Mouse (Mus musculus): ENCODE measurements around the gene Myh13.
A peak's percentile ranks its signal among the peaks of the same experiment; 100 is the strongest.

Gene Myh13

DNA sequence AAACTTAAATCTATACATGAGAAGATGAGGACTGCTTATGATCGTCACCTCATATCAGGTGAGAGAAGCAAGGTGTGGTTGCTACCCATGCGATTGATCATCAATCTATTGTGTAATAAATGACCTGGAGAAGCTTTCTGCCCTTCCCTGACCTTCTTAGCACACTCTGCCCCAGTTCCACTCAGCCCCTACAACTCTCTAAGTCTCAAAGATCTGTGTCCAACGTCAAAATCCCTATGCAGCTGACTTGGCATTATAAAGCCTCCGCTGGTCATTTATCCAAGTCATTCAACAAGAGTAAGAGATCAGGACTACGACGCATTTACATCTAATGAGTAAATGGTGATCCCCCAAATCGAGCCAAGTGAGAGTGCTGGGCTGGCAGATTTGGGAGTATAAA, at the start of gene Myh13:
Gene Myh13, plus strand, starts transcription at position 301 of the 400 bp plus-strand sequence.
- no peak for ATAC-seq (ENCODE audit: insufficient number of reproducible peaks, low FRiP score, low TSS enrichment)

DNA sequence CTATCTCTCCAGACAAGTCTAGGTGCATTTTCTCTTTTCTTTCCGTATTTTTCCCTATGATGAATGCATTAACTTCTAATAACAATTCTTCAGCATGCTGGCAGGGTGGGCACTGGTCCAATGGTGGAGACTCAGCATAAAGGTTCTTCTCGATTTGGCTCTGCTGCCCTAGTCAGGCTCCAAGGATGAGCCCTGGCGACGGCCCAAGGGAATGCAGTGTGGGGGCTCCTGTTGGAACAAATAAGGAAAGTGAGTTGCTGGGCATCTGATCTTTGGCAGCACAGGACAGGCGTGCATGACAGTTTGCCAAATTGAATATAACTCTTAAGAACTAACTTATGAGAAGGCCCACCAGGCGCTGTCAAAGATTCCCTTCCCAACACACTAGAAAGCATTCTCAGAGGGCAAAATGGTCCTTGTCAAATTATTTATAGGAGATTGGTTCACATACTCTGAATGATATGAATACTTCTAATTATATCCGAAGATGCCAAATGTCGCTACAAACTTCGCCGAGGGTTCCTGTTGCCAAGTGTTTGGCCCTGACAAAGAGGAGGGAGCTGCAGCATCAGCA, 44.8 kb upstream of the Myh13 start, which contains the start of gene Myh8:
Gene Myh8, plus strand, starts transcription at position 524 of the 574 bp plus-strand sequence.
- no peak for ATAC-seq (ENCODE audit: insufficient number of reproducible peaks, low FRiP score, low TSS enrichment)

DNA sequence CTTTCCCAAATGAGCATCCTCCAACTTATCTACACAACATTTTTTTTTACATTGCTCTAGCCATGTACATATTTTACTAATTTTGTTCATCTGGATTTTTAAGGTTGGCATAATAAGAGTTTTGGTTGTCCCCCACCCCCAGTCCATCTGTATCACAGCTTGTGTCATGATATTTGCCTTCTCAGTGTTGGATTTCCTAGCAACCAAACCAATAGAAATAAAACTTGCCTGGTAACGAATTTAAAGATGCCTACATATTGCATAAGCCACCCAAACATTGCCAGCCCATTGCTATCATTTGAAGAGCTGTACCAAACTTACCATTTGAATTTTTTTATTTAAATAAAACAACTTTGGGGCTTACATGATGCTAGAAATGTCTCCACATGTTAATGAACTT, 28.0 kb upstream of the Myh13 start:
- ATAC-seq (ENCODE audit: insufficient number of reproducible peaks, low FRiP score, low TSS enrichment) = no peak

DNA sequence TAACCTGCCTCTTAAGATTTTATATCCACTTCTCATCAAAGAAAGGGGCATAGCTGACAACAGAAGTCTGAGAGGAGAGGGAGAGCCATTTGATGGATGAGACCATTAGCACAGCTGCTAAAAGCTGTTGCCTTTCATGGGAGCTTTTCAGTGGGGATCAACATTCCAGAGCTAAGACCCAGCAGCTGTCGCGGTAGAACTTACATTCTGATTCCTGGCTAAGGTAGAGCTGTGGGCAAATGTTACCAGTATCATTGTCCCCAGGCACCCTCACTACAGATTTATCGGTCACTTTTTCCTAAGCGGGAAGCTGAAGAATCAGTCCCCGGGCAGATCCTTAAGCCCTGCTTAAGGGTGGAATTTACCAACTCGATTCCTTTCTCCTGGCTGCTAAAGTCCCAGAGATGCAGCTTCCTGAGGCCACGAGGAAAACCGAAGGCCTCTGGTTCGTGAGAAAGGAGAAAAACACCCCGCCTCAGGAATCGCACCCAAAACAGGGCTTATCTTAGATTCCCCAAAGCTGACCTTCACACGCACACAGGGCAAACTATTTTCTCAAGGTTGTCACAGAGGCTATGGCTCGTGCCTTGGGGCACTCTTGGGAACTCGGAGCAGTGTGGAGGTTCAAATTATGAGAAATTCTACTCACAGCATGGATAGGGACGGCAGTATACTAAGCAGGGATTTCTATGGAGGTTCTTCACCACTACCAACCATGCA, 7.6 kb upstream of the Myh13 start:
- no peak for ATAC-seq (ENCODE audit: insufficient number of reproducible peaks, low FRiP score, low TSS enrichment)

DNA sequence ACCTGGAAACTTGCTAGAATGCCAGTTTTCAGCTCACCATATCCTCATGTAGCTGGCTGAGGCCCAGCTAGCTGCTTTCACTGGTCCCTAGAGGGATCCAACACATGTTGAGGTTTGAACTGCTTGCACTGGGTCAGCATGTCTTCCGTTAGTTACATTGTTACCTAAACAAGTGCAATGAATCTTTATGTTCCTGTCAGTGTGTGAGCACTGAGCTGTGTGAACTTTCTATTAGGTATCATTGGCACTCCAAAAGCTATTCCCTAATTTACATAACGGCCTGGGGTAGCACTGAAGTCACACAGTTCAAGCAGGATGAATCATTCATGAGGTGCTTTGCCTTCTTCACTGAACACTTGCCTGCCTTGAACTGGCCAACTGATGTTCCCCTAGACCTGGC, 5.1 kb downstream of the Myh13 start:
- ATAC-seq (ENCODE audit: insufficient number of reproducible peaks, low FRiP score, low TSS enrichment) = no peak

DNA sequence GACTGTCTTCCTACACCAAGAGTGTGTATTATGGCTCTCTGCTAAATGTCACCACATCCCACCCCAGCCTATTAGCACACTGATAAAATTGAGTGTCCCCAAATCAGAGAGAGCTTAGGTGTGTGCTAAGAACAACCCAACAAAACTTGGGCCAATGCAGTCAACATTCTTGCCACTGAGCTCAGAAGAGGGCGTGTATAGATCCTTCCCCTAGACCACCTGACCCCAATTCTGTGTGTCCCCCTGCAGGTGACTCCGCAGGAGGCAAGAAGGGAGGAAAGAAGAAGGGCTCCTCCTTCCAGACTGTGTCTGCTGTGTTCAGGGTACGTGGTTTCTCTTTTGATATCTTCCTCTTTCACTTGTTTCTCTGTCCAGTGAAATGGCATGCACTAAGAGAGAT, 23.1 kb downstream of the Myh13 start:
- ATAC-seq (ENCODE audit: insufficient number of reproducible peaks, low FRiP score, low TSS enrichment) = no peak

DNA sequence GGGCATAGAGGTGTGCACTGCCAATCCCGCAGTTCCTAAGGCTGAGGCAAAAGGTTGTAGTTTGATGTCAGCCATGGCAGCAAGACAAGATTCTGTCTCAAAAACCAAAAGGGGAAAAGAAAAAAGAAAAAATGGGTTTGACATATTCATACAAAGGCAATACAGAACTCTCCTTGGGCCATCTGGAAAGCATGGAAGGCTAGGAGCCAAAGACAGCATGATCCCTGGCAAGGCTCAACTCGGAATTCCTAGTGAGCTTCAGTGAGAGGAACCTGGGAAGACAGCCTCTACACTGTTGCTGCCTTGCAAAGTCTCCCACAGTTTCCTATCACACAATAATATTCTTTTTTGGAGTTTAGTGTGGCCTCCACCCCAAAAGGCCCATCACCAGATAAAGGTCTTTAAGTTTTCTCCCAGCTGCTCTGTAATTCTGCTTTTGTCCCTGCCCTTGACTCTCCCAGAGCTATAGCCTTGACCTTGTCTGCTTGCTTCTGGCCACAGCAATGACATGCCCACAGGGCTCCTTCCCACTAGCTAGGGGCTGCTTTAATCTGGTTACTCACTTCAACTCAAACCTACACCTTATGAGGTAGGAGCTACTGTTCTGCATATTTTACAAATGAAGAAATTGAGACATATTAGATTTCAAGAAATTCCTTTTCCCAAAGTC, 23.9 kb downstream of the Myh13 start:
- peak; percentile 61; the same call in 1 of the 2 replicates for ATAC-seq (ENCODE audit: insufficient number of reproducible peaks, low FRiP score, low TSS enrichment)

DNA sequence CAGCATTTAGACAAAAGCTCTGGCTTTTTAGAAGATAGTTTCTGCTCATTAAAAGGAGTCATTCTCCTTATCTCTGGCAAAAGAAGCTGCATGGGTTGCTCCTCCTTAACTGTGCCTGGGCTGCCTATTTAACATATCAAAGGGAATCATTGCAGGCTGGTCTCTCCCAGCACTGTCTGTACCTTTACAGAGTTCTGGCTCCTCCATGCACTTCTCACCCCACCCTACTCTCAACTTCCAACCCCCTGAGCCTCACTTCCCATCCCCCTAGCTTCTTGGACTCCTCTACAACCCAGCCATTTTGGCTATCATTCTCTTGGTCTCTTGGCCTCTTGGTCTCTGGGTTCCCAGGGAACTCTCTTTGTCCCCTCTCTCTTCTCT, 24.4 kb downstream of the Myh13 start:
- ATAC-seq (ENCODE audit: insufficient number of reproducible peaks, low FRiP score, low TSS enrichment) = no peak

DNA sequence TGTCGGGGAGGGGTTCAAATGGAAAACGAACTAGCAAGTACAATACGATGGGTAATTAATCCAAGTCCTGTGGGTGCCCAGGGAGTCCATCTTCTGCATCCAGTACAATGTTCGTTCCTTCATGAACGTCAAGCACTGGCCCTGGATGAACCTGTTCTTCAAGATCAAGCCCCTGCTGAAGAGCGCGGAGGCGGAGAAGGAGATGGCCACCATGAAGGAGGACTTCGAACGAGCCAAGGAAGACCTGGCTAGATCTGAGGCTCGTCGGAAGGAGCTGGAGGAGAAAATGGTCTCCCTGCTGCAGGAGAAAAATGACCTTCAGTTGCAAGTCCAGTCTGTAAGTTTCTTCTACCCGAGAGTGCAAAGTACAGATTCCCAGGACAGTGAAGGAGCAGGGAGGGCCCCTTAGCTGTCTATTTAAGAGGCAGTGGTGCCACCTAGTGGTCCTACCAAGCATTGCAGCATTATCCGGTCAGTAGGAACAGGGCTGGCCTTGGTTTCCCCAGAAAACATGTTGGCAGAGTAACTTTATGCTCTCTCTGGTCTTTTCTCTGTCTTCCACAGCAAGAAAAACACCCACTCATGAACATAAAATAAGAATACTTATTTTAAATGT, 28.8 kb downstream of the Myh13 start:
- 0 out of 2 replicates have a peak, but pooled peaks have one; percentile 59 for ATAC-seq (ENCODE audit: insufficient number of reproducible peaks, low FRiP score, low TSS enrichment)

DNA sequence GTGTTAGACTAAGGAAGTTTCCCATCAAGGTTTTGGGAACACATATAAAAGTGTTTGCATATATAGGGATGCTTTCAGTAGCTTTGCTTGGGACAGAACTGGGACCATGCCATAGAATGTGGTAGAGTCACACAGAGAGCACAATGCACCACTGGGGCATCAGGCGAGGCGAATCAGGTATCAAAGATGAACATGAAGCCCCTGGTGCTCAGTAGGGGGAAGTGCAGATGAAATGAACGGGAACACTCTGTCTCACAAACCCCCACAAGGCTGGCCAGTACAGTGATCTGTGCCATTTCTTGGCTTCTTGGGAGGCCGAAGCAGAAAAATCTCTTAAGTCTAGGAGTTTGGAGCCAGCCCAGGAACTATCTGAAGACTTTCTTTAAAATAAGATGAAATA, 31.6 kb downstream of the Myh13 start:
- no peak for ATAC-seq (ENCODE audit: insufficient number of reproducible peaks, low FRiP score, low TSS enrichment)

DNA sequence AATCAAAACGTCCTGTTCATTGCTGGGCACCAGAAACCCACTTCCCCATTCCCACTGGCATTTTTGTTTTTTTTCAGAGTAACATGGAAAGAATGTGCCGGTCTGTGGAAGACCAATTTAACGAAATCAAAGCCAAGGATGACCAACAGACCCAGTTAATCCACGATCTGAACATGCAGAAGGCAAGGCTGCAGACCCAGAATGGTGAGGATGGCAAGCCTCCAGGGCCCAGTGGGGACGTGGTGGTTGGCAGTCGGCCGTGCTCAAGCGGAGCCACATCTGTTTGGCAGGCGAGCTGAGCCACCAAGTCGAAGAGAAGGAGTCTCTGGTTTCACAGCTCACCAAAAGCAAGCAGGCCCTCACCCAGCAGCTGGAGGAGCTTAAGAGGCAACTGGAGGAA, 36.6 kb downstream of the Myh13 start:
- no peak for ATAC-seq (ENCODE audit: insufficient number of reproducible peaks, low FRiP score, low TSS enrichment)

DNA sequence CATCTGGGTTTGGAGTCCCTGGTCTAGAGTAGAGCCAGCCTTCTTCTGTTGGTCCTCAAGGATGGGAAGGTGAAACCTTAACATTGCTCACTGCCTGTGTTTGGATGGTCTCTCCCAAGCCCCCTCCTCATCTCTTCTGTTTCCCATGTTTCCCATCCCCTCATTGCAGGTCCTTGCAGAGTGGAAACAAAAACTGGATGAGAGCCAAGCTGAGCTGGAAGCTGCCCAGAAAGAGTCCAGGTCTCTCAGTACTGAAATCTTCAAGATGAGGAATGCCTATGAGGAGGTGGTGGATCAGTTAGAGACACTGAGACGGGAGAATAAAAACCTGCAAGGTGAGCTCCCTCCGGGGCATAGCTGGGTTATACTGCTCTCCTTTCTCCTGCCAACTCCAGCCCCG, 40.8 kb downstream of the Myh13 start:
- ATAC-seq (ENCODE audit: insufficient number of reproducible peaks, low FRiP score, low TSS enrichment) = no peak

DNA sequence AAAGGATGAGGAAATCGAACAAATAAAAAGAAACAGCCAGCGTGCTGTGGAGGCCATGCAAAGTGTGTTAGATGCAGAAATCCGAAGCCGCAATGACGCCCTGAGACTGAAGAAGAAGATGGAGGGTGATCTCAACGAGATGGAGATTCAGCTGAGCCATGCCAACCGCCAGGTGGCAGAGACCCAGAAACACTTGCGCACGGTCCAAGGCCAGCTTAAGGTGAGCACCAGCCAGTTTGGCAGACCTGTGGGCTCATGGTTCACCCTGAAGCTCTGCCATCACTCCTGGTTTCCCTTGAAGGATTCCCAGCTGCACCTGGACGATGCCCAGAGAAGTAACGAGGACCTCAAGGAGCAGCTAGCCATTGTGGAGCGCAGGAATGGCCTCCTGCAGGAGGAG, 43.1 kb downstream of the Myh13 start:
- ATAC-seq (ENCODE audit: insufficient number of reproducible peaks, low FRiP score, low TSS enrichment) = peak; percentile 64; the same call in 1 of the 2 replicates

DNA sequence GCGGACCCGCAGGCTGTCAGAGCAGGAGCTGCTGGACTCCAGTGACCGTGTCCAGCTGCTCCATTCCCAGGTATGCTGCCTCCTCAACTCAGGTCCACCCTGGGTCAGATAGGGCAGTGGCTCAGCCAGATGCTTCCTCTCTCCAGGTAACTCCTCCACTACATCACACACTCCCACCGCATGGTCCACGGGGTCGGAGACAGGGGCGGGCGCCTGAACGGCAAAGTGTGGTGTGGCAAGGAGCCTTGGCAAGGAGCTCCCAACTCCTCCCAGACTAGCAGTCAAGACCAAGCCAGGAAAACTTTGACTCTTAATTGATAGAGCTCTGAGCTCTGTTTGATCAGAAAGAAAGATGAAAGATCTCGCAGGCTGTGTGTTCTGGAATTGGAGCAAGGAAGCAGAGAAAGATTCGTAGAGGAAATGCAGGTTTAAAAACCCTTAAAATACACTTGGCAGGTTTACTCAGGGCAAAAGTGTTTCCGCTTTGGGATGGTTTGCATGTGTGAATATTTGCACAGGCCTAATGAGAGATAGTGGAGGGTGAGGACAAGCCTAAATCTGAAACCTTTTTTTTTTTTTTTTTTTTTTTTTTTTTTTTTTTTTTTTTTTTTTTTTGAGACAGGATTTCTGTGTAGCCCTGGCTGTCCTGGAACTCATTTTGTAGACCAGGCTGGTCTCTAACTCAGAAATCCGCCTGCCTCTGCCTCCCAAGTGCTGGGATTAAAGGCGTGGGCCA, 43.7 kb downstream of the Myh13 start:
- ATAC-seq (ENCODE audit: insufficient number of reproducible peaks, low FRiP score, low TSS enrichment) = no peak

DNA sequence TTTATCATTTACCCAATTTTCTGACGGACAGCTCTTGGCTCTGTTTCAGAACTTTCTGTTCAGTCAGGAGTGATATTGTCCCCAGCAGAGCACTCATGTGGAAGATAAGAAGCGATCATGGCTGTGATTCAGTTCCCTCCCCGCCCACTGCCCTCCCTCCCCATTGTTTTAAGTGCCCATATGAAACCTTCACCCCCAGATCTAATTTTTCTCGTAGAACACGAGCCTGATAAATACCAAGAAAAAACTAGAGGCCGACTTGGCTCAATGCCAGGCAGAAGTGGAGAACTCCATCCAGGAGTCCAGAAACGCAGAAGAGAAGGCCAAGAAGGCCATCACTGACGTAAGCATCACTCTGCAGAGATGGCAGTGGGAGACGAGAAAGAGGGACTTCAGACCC, 45.5 kb downstream of the Myh13 start:
- ATAC-seq (ENCODE audit: insufficient number of reproducible peaks, low FRiP score, low TSS enrichment) = no peak

DNA sequence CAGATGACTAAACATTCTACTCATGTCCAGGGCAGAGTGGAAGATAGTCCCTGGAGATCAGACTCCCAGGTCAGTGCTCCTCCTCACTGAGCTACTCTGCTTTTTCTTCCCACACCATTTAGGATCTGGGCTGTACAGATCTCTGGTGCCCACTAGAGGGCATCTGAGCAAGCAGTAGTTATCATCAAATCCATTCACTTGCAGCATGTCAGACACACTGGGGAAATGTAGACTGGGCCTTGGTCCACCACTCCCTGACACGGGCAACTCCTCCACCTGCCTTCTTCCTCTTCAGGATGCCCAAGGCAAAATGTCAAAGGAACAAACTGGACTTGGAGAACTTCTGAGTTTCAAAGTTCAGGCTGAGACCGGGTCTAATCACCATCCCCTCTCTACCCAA, 51.9 kb downstream of the Myh13 start:
- ATAC-seq (ENCODE audit: insufficient number of reproducible peaks, low FRiP score, low TSS enrichment) = 0 out of 2 replicates have a peak, but pooled peaks have one; percentile 61

DNA sequence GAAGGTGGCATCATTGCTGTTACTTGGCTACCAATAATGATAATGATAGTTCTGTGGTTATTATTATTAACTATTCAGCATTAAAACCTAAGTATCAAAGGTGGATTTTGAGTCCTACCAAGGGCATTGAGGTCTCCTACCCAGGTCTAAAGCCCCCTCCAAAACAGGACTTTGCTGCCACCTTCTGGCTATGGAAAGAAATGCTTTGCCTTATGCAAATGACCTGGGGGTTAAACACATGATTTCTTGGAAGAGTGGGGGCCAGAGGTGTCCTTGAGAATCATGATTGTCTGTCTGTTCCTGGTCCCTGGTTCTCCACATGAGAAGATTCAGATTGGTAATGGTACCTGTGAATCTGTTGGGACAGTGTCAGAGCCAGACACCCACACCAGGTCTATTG, 54.9 kb downstream of the Myh13 start:
- ATAC-seq (ENCODE audit: insufficient number of reproducible peaks, low FRiP score, low TSS enrichment) = no peak

DNA sequence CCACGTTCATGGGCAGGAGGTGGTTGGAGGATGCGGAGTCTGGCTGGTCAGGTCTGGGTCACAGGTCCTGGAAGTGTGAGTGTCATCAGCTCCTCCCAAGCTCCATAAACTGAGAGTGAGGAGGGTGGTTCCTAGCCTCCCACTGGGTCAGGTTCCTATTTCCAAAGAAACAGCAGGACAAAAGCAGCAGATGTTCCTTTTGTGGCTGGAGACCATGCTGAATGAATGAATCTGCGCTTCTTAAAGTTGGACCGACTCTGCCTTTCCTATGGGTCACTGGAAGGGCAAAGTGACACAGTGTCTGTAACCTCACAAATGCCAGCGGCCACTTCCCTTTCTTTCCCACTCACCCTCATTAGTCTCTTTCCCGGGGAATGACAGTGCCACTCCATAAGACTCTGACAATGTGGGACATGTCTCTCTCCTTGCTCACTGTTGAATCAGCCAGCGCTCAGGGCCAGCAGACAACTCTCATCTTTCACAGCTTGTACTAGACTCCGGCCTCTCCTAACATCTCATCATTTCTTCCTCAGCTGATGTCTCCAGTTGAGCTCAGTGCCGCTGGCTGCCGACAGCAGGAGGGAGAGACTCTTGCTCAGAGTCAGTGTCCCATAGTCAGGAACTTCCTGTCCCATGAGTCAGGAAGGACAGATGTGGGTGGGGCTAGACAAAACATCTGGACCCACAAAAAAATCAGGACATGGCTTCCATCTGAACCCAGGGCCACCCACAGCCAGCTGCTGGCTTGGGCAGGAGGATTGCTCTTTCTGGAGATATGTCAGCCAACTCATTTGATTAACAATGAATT, 58.4 kb downstream of the Myh13 start:
- no peak for ATAC-seq (ENCODE audit: insufficient number of reproducible peaks, low FRiP score, low TSS enrichment)

DNA sequence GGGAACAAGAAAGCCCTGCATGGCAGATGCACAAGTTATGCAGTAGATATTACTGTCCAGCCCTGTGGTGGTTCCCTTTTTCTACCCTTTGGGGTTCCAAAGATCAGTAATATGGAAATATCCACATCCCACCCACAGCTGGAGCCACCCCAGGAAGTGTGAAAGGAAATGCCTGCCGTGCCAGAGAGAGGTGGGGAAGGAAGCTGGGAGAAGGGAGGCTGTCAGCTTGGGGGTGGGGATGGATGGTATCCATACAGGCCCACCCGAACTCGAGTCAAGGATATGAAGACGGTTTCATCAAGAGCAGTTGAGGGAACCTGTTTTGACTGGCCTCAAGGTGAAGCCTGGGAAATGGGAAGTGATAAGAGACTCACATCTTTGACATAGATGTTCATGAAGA, 60.4 kb downstream of the Myh13 start:
- ATAC-seq (ENCODE audit: insufficient number of reproducible peaks, low FRiP score, low TSS enrichment) = no peak

DNA sequence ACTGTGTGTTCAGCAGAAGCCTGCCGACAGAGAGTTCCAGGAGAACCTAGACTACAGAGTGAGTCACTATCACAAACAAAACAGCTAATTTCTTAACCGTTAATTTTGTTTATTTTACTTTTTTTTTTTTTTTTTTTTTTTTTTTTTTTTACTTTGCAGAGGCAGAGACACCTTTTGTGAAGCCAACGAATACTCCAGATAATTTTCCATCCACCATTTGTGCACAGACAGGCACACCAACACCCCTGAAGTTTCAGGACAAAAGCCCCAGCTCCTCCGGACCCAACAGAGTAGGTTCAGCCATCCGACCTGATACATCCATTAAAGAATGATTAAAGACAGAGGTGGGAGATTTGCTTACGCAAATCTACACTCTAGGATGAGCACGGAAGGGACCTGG, 63.2 kb downstream of the Myh13 start:
- no peak for ATAC-seq (ENCODE audit: insufficient number of reproducible peaks, low FRiP score, low TSS enrichment)

Measured in cerebellum, adult (tissue).